Mouse (Mus musculus) kidney, adult 8-10 months (tissue): ENCODE results near the gene Tubb3.
"Not testable (repeated sequence)": the region's sequence is repeated elsewhere in the genome, so short reads cannot be mapped to it uniquely, and the experiment has no call there.

ENCODE experiments used
- DNase-seq, 2 experiments: peaks; one replicate each; pipeline ENCODE4 v3.0.0; 2022

The Tubb3 gene

DNA sequence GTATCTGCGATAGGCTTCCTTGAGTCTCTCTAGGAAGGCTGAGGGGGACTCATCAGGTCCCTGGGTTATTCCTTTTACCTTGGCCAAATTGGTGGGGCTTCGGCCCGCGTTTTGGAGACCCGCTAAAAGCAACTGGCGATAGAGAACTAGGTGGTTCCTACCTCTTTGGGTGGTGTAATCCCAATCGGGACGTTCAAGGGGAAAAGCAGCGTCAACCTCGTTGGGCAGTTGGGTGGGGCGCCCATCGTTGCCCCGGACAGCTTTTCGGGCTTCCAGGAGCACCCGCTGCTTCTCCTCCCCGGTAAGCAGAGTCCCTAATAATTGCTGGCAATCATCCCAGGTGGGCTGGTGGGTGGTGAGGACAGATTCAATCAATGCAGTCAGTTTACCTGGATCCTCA, 21.2 kb downstream of the Tubb3 start:
- DNase-seq: no peak

DNA sequence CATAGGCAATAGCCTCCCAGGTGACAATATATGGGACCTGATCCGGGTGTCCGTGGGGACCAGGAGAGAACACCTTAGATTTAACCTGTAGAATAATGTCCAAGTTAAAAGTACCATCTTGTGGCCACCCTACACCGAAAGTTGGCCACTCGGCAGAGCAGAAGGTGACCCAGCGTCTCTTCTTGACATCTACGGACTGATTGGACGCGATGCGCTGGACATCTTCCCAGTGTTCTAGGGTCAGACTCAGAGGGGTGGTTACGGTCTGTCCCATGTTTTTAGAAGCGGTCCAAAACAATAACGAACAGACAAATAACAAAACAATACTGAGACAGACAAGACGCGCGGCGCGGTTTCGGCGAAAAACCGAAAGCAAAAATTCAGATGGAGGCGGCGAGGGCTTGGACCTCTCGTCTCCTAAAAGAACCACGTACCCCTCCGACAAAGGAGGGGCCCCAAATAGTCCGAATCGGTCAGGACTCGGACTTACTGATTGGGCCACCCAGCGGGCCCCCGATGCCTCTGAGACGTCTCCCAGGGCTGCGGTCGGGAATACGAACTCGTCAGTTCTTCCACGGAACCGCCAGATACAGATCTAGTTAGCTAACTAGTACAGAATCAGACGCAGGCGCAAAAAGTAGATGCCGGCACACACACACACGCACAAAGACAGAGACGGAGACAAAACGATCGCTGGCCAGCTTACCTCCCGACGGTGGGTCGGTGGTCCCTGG, 22.2 kb downstream of the Tubb3 start:
- DNase-seq: not testable (repeated sequence)

DNA sequence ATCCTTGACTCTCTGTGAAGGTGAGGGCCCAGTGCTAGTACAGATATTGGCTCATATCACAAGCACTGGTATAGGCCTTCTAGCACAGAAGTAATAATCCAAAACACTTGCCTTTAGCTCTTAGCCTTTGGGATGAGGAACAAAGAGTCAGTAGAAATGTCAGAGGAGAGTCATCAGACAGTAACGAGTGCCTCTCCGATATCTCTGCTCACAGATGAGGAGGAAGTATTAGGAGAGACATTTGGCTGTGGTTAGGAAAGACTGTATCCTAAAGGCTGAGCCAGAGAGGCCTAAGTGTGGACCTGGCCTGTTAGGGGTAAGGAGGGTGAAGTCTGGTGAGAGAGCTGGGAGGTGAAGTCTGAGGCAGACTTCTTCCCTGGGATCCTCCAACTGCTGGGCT, 30.6 kb downstream of the Tubb3 start:
- DNase-seq: no peak

DNA sequence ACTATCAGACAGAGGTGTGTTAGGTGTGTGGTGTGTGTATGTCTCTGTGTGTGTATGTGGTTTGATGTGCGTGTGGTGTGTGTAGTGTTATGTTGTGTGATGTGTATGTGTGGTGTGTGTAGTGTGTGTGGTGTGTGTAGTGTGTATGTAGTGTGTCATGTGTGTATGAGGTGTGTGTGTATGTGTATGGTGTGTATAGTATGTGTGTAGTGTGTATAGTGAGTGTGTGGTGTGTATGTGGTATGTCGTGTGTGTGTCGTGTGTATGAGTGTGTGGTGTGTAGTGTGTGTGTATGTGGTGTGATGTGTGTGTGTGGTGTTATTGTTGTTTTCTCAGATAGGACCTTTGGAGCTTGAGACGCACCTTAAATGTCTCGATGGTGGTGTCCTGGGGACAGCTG, 31.1 kb downstream of the Tubb3 start:
- DNase-seq: no peak

DNA sequence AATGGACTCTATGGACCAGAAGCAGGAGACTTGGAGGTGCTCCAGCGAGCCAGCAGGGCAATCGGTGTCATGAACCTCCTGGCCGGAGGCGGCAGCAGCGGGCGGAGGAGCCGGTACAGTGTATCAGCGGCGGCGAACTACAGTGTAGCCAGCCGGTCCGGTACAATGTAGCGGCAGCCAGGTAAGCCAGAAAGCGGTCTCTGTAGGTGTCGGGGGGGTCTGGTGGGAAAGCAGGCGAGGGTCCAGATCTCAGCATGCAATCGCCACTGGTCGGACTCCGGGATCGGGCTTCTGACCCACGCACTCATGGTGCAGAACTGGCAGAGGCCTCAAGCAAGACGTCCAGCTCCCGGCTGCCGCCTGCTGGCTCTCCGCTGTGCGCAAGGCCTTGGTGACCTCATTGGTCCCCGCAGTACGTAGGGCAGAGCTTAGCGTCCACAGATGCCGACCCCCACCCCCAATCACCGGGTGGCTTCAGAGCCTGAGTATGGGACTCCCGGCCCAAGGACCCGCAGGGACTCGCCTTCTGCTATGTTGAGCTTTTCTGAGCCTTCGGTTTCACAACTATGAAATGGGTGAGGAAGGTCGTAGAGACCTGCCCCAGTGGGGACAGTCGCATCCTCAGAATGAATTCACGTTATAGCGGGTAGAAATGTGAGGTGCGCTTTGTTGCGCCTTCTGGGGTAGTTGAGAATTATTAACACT, 31.8 kb downstream of the Tubb3 start:
- DNase-seq: peak; percentile 95 to 98

DNA sequence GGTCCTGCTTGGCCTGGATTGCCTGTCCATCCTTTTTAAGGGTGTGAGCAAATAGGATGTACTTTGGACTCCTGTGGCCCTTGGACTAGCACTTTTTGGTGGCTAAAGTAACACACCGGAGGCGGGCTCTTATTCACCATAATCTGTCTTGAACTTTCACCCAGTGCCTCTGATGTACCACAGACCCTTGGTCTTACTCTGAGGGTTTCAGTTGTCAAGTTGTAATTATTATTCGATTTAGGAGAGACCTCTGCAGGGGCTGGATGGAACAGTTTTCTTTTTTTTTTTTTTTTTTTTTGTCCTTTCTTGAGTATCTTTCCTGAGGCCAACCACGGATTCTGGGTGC, 32.3 kb downstream of the Tubb3 start:
- DNase-seq: peak; percentile 81 to 89

DNA sequence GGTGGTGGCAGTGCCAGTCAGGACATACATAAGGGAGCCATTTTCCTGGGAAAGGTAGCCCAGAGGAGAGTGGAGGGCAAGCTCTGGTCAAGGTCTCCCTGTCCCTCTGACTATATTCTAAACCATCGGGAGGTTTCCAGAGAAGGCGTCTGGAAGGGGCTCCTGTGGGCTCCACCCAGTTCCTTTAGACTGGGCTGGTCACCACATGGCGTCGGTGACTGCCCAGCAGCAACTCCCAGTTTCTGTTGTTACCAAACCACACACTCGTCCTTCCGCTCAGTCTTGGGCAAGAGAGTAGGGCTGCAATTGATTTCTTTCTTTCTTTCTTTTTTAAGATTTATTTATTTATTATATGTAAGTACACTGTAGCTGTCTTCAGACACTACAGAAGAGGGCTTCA, 32.9 kb downstream of the Tubb3 start:
- no peak for DNase-seq

DNA sequence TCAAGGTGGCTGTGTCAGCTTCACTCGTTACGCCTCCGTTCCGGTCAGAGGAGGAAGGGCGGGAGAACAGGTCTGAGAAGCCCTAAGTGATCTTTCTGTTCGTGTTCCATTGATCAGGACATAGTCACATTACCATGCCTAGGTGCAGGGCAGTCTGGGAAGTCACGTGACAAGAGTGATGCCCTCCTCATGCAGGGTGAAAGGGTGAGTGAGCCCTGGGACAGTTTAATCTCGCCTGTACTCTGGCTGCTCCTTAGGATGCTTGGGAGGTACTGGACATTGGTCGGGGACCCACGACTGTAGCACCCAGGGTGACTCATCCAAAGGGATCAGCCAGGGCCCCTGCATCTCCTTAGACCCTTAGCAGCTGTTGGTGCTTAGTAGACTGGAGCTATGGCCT, 34.8 kb downstream of the Tubb3 start:
- peak in 1 of 2 experiments; percentile 28 for DNase-seq

DNA sequence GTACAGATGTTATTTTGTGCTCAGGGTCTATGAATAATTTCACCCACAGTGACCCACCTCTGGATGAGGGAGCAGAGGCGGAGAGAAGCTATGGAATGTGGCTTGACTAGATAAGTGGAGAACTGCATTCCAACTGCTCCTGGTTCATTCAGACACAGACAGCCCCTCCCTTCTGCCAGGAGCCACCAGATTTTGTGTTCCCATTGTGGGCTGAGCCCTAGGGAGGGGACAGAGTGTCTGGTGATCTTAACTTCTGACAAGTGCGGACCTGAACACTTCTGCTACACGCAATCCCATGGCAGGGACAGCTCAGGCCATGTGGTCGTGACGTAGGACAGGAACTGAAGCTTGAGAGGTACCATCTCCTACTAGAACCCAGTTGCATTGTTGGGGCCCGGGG, 35.6 kb downstream of the Tubb3 start:
- DNase-seq: no peak

DNA sequence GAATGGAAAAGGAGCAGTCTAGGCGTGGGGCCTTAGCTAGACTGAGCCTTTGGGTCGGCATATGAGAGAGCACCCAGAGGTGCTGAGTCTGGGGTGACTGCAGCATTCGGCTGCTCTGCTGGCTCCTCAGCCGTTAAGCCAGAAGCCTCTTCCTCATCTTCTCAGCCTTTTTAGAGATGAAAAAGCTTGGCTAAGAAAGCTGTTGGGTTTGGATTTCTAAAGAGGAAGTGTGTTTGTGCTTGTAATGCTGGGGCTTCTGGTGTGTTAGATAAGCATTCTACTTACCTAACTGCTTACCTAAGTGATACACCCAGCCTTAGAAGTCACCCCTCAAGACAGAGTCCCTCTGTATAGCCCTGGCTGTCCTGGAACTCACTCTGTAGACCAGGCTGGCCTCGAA, 39.6 kb downstream of the Tubb3 start:
- no peak for DNase-seq

DNA sequence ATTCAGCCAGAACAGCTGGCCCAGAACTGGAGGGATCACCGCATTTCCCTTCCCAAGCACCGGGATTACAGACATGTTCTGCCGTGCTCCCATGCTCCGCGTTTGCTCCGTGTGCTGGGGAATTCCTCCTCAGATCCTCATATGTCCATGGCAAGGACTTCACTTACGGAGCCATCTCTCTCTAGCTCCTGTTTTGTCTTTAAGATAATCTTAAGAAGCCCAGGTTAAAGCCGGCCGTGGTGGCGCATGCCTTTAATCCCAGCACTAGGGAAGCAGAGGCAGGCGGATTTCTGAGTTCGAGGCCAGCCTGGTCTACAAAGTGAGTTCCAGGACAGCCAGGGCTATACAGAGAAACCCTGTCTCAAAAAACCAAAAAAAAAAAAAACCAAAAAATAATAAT, 40.5 kb downstream of the Tubb3 start:
- DNase-seq: not testable (repeated sequence)

DNA sequence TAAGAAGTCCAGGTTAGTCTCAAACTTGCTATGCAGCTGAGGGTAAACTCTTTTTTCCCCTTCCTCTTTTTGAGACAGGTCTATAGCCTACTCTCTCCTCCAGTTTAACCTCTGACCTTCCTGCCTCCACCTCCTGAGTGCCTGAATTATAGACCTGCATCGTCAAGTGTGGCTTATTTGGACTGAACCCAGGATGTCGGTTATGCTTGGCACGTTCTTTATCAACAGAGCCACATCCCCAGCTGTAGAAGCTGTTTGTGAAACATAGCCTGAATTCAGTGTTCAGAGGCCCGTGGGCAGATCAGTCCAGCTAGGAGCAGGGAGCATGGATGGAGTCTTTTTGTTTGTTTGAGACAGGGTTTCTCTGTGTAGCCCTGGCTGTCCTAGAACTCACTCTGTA, 40.9 kb downstream of the Tubb3 start:
- DNase-seq: no peak

DNA sequence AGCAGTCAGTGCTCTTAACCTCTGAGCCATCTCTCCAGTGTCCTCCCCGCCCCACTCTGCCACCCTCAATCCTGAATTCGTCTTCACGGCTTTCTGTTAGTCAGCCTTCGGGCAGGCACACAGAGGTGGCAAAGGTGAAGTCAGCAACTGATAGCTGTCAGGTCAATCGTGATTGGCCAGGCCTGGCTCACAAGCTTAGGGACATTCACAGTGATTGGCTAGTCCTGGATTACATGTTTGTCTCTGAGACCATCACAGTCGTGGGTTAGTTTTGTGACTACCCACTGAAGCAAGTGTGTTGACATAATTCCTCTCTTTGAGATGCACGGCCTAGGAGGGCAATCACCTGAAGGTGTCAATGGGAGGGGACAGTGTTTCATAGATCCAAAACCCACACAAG, 42.1 kb downstream of the Tubb3 start:
- no peak for DNase-seq

DNA sequence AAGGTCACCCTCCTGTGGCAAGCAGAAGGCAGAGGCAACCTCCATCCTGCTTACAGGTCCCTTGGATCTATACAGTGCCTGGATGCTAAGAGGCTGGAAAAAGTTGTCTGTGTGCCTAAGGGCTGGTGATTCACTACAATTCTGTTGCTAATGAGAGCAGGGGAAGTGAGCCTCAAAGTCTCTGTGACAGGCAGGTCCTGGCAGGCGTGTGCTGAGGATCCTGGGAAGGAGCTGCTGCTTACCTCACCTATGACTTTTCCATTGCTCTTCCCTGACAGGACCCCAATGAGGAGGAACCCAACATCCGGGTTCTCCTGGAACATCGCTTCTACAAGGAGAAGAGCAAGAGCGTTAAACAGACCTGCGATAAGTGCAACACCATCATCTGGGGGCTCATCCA, 42.7 kb downstream of the Tubb3 start:
- no peak for DNase-seq

DNA sequence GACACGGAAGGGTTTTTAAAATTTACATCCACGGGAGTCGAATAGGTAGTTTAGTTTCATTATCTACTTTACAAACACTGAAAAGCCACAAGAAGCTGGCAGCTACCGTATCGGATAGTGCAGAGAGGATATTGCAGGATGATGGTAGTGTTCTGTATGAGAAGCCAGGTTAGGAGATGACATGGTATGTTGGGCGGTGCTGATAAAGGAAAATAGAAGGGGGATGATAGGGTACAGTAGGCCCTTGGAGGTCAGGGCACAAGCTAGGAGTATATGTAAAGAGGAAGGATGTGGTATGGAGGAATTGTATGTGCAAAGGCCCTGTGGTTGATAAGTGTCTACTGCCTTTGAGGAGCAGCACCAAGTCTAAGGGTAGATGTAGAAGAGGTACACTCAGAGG, 43.3 kb downstream of the Tubb3 start:
- DNase-seq: no peak

DNA sequence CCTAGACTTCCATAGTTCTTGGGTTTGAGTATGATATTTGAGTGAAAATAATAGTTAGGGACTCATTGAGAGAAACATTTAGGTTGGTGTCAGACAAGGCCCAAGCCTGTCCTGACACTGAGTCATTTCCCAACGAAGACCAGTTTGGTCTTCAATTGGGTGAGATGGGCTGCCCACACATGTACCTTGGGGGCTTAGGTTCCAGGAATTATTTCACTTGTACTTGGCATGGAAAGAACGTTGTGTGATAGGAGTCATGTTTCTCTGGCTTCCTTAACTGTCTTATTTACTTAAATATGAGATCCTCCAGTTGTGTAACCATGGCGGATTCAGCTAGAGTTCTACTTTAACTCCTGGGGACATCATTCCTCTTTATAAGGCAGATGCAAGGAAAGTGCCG, 52.4 kb downstream of the Tubb3 start:
- no peak for DNase-seq

DNA sequence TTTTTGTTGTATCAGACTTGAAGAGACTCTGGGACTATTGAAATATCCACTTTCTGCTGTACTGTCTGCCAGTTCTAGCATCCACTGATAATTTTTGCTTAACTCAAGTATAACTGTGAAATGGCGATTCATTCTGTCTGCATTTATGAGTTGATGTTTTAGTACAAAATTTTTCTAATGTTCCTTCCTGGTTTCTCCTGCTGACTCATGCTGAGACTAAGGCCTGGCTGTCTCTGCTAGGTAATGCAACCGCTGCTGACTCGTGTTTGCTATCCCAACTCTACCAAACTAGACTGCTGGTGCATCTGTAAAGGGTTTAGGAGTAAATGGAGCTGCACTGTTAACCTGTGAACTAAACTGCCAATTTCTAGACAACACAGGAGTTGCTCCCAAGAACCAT, 56.3 kb downstream of the Tubb3 start:
- no peak for DNase-seq
